Mouse (Mus musculus) kidney, adult 2 months (tissue): Measurements from ENCODE around the gene Tmem199. TPM values are rescaled to one million over a fixed set of nuclear protein-coding genes. Genes with fewer than 3 reads are reported as not detected.

Experiments
- DNase-seq: peaks from one replicate; pipeline ENCODE4 v3.0.0; 2021
- H3K27ac ChIP-seq: fragments of 200-500 bp; 2 replicates; pipeline ENCODE4 v1.5.1; 2012; ENCODE audit warnings: low read depth, low read length, control low read depth, inconsistent platforms; ENCODE audit not compliant: insufficient read depth
- H3K27me3 ChIP-seq: fragments of 200-500 bp; replicated peaks from 2 replicates; pipeline ENCODE4 v1.6.1; 2012; ENCODE audit warnings: mild to moderate bottlenecking, moderate library complexity, low read length, inconsistent platforms; ENCODE audit not compliant: control insufficient read depth, insufficient read depth
- H3K36me3 ChIP-seq: fragments of 200-500 bp; 2 replicates; pipeline ENCODE4 v1.6.1; 2012; ENCODE audit warnings: mild to moderate bottlenecking, moderate library complexity, low read length, inconsistent platforms; ENCODE audit not compliant: control insufficient read depth, insufficient read depth
- H3K4me1 ChIP-seq: fragments of 200-500 bp; 2 replicates; pipeline ENCODE4 v1.6.1; 2011; ENCODE audit warnings: low read length; ENCODE audit not compliant: control insufficient read depth, insufficient read depth
- H3K4me3 ChIP-seq: fragments of 200-500 bp; 2 replicates; pipeline ENCODE4 v1.5.1; 2011; ENCODE audit warnings: mild to moderate bottlenecking, low read depth, low read length, control low read depth; ENCODE audit not compliant: insufficient read depth
- CTCF ChIP-seq: fragments of 200-500 bp; conservative IDR thresholded peaks from 2 replicates; pipeline ENCODE4 v1.5.1; 2011; ENCODE audit warnings: low read depth, mild to moderate bottlenecking, control low read depth, low read length, moderate library complexity, mixed read lengths; ENCODE audit not compliant: insufficient read depth, insufficient read length
- POLR2A ChIP-seq: fragments of 200-500 bp; IDR thresholded peaks from one replicate; pipeline ENCODE4 v1.6.1; 2011; ENCODE audit warnings: low read depth, low read length, control low read depth
- WGBS: fragments of 180-500 bp; shearing (Covaris S2); methylation state at CpG from one replicate; pipeline ENCODE4 v1.1.7; 2018; 5-methylcytosine and 5-hydroxymethylcytosine counted together
- polyA plus RNA-seq: library from polyadenylated mRNA; depleted of rRNA; stranded (reverse); fragments of >200 nt; gene quantifications from 2 replicates; pipeline ENCODE4 v1.2.3, GENCODE M21; 2012

The Tmem199 gene
- polyA plus RNA-seq, 1 experiment: 15.9 TPM

- Histone ChIP-seq H3K36me3 (no peaks in the 10 kb centered on the region), H3K4me3 (no peak overlapping the region), H3K27ac (no peak overlapping the region), H3K27me3 (no peaks in the 10 kb centered on the region), H3K4me1 (no peaks in the 10 kb centered on the region)
- DNase-seq: no peak
- WGBS: 60% methylated on average over 7 of the region's 7 CpGs
- TF ChIP-seq POLR2A: no peak
Observed at GRCm38 (mm10) chr11:78483639-78484038, 28.3 kb downstream of the Tmem199 start.

- no peak for DNase-seq
- 77% methylated on average over 3 of the region's 3 CpGs for WGBS
- H3K36me3 ChIP-seq: no peaks in the 10 kb centered on the region
- H3K4me3 ChIP-seq: no peak overlapping the region
- H3K27me3 ChIP-seq: no peaks in the 10 kb centered on the region
- no peaks in the 10 kb centered on the region for H3K4me1 ChIP-seq
- TF ChIP-seq CTCF: no peak
- no peak for TF ChIP-seq POLR2A
- H3K27ac ChIP-seq: no peak overlapping the region
Observed at GRCm38 (mm10) chr11:78475289-78475688, 36.7 kb downstream of the Tmem199 start.

DNA sequence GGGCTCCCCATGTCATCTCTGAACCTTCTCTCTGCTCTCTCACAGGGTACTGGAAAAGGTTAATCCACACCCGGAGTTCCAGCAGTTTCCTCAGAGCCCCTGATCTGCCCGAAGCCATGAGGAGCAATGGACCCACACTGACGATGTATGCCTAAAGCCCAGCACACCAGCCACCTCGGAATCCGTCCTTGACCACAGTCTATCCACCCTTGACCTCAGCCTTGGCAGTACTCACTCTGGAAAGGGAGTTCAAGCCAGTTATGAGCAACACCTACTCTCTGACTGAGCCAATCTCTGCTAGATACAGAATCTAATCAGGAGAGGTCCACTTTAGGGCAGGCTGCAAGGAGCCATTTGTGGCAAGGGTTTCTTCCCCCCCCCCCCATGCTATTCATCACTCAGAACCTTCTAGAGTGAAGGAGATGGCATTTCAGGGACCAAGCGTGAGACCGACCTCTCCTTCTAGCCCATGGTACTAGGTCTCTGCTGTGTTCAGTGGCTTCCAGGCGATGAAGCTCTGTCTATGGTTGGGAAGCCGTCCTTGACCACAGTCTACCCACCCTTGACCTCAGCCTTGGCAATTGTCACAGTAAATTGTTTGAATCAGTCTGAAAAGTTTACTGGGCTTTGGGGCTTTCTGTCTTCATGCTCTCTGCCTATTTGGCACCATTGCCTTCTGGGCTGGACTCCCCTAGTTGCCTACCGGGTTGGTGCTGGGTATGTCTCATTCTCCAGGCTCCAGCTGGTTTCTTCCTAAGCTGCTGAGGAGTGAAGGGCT lies 40.5 kb downstream of the Tmem199 start:
- no peaks in the 10 kb centered on the region for H3K4me1 ChIP-seq
- no peak overlapping the region for H3K27ac ChIP-seq
- no peaks in the 10 kb centered on the region for H3K27me3 ChIP-seq
- WGBS: 89% methylated on average over 10 of the region's 10 CpGs
- no peak overlapping the region for H3K4me3 ChIP-seq
- DNase-seq: no peak
- no peak for TF ChIP-seq CTCF
- TF ChIP-seq POLR2A: no peak
- H3K36me3 ChIP-seq: no peaks in the 10 kb centered on the region

GRCm38 (mm10) chr11:78467932-78468331 lies 44.0 kb downstream of the Tmem199 start:
- TF ChIP-seq POLR2A (no peak), CTCF (no peak)
- DNase-seq: no peak
- Histone ChIP-seq H3K4me1 (0 out of 2 replicates have a peak, but pooled peaks cover 5% of the 10 kb centered on the region), H3K4me3 (no peak overlapping the region), H3K27me3 (no peaks in the 10 kb centered on the region), H3K36me3 (no peaks in the 10 kb centered on the region), H3K27ac (no peak overlapping the region)
- 59% methylated on average over 3 of the region's 3 CpGs for WGBS

- Histone ChIP-seq H3K27ac (no peak overlapping the region), H3K36me3 (no peaks in the 10 kb centered on the region), H3K4me1 (0 out of 2 replicates have a peak, but pooled peaks cover 5% of the 10 kb centered on the region), H3K27me3 (no peaks in the 10 kb centered on the region), H3K4me3 (no peak overlapping the region)
- DNase-seq: no peak
- no peak for TF ChIP-seq CTCF
- no peak for TF ChIP-seq POLR2A
- 72% methylated on average over 7 of the region's 7 CpGs for WGBS
Observed at GRCm38 (mm10) chr11:78467515-78467914, 44.5 kb downstream of the Tmem199 start.

DNA sequence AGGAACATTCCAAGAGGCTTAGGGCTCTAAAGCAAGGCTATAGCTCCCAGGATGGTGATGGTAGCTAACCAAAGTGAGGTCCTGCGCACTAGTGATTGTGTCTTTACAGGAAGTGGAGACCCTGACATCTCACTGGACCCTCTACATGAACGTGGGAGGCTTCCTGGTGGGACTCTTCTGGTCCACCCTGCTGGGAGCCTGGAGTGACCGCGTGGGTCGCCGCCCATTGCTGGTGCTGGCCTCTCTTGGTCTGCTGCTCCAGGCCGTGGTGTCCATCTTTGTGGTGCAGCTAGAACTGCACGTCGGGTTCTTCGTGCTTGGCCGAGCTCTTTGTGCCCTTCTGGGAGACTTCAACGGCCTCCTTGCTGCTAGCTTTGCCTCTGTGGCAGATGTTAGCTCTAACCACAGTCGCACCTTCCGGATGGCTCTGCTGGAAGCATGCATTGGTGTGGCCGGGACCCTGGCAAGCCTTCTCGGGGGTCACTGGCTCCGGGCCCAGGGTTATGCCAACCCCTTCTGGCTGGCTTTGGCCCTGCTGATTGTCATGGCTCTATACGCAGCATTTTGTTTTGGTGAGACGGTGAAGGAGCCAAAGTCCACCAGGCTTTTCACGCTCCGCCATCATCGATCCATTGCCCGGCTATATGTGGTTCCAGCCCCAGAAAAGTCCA lies 45.6 kb downstream of the Tmem199 start:
- DNase-seq: no peak
- 52% methylated on average over 23 of the region's 23 CpGs for WGBS
- no peak overlapping the region for H3K27ac ChIP-seq

DNA sequence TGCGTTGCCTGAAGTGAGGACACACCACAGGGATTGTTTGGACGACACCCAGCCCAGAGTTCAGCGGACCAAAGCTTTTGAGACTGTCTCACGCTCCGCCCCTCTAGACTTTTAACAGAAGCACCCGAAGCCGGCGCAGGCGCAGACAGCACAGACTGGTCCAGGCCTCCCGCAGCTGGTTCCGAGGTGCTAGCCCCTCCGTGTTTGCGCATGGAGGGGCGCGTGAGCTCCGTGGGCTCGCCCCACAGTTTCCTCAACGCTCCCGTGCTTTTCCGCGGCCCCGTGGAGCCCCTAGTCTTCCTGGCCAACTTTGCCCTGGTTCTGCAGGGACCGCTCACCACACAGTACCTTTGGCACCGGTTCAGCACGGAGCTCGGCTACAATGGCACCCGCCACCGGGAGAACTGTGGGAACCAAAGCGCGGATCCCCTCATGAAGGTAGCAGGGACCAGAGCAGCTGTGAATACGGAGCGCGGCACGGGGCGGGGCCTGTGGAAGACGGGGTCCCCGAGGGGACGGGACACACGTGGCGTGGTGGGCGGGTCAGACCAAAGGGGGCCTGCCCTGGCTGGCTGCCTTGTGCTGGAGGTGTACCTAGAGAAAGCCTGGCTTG lies 46.3 kb downstream of the Tmem199 start, which contains the start of gene Slc46a1:
Slc46a1 (plus strand) TSS at position 130 of the 613 bp plus-strand sequence.
- TF ChIP-seq POLR2A (no peak), CTCF (no peak)
- 0 out of 2 replicates have a peak, but pooled peaks cover 5% of the 10 kb centered on the region for H3K4me1 ChIP-seq
- no peaks in the 10 kb centered on the region for H3K36me3 ChIP-seq
- peak within 1 kb of the TSS; percentile 72 for H3K4me3 ChIP-seq
- H3K27me3 ChIP-seq: no peaks in the 10 kb centered on the region
- under 1% methylated on average over 41 of the region's 41 CpGs for WGBS
- DNase-seq: peak; percentile 93
- H3K27ac ChIP-seq: peak within 1 kb of the TSS; percentile 76

More for the DNA sequence above, 45.6 kb downstream of the Tmem199 start:
- Histone ChIP-seq H3K27me3 (no peaks in the 10 kb centered on the region), H3K4me3 (peak overlapping the region; percentile 72), H3K36me3 (no peaks in the 10 kb centered on the region), H3K4me1 (0 out of 2 replicates have a peak, but pooled peaks cover 5% of the 10 kb centered on the region)
- TF ChIP-seq POLR2A: no peak
- no peak for TF ChIP-seq CTCF
